Mouse (Mus musculus) heart, adult 9 months (tissue): ENCODE data around the gene Tns2.
"Not testable (repeated sequence)": the region's sequence is repeated elsewhere in the genome, so short reads cannot be mapped to it uniquely, and the experiment has no call there.

Experiments used
- DNase-seq, 2 experiments: peaks; one replicate each; pipeline ENCODE4 v3.0.0; 2022; ENCODE audit warnings: low spot score in 2 of 2

Tns2 gene

DNA sequence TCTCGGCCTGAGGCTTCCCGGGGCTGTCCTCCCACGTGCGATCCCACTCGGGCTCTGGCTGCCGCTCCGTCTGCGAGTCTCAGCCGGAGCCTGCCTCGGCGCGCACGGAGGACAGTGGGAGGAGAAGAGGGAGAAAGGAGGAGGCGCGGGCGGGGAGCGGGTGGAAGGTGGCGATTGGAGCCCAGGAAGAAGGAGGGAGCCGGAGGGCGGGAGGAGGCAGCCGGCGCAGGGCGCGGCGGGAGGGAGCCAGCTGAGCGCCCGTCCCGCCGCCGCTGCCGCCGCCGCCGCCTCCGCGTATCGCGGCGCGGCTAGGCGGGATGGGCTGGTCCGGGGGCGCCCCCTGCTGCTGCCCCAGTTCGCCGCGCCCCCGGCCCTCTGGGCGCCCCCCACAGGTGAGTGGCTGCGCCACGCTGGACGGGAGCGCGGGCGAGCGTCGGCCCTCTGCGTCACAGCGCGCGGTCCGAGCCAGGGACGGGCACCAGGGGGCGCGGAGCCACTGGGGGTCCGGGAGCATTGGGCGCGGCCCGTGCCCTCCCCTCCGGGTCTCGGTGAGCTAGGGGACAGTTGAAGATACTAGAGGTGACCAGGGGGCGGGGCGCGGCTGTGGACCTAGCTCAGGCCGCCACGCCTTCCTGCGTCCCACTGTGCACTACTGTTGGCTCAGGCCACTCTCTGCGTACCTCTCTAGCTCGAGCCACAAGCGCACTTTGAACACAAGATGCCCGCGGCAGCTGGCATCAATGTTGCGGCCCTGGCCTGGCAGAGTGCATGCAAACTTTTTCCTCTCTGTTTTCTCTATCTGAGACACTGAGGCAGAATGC lies at the start of gene Tns2:
Gene Tns2, plus strand, starts transcription at position 253 of the 821 bp plus-strand sequence.
- DNase-seq = peak; percentile 88 to 90

DNA sequence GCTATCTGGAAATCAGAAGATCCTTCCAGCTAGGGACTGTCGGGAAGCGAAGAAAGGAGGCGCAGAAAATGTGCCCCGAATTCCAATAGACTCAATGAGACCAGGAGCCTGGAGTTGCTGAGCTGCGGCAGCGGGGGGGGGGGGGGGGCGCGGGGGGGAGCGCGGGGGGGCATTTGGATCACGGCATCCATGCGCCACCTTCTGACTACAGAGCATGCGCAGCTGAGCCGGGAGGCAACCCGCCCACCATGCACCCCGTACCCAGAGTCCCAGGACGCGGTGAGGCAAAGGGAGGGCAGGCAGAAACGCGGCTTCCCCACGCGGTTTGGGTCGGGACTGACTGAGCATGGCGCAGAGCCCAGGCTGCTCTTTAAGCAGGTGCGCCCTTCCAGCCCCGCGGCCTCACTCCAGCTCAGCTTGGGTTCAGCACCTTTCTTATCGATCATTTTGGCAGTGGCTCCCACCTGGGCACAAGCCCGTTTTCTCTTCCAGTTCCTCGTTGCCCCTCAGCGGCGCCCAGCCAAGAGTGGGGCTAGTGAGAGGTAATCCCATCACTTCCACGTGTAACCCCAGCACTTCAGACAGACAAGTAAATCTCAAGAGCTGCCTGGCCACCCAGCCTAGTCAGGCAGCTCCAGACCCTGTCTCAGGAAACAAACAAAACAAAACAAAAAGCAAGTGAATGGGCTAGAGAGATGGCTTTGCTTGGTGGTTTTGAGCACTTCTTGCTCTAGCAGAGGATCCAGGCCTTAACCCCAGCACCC lies 48.1 kb upstream of the Tns2 start:
- peak in 1 of 2 experiments; percentile 26 for DNase-seq

DNA sequence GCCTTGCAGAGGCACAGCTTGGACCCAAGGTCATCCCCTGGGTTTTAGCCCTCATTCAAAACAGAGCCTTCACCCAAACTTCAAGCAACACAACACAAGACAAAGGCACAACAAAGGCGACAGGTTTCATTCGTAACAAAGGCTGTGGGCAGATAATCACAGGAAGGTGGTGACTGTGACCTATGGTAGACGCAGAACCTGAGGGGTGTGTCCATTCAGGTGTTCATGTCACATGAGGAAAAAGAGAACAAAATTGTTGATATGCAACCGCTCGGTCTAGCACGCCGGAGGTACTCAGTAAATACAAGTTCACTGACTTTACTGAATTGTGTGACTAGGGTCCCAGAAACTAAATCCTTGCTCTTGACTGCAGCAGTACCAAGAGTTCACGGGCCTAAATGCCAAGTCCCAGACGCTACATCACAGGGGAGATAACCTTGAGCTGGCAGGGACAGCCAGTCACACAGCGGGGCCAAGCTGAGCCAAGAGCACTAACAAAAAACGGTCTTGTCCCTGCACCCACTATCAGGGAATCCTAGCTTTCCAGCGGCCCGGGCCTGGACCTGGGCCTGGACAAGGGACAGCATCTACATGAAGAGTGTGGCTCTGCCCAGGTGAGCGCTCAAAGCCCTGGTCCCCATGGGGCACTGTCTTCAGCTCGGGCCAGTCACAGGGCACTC lies 43.6 kb upstream of the Tns2 start:
- DNase-seq = peak in 1 of 2 experiments; percentile 29

DNA sequence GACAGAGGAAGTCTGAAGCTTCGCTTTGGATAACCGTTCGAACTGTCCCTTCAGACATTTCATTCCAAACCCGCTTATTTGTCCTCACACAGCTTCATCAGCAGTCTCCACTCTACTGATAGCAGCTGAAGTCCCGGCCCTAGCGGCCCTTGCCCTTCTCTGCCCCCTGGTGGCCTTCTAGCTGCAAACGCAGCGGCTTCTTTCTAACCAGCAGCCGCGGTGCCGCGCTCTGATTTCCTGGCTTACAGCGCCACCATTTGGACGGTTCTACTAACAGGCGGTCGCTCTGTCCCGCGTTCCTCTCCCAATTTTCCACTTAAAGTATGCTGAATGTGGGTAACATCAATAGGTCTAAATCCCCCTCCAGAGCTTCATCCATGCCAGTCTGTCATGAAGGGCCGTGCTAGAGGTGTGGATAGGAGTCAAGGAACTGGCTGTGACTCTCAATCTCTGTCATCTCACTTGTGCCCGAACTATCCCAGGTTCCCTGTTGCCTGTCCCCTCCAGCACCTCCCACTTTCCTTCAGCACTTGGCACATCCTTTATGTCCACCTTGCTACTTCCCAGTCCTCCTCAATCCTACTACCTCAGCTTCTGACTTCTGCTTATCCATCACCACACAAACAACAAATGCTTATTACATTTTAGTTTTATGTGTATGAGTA lies 34.4 kb upstream of the Tns2 start:
- peak; percentile 82 to 92 for DNase-seq

DNA sequence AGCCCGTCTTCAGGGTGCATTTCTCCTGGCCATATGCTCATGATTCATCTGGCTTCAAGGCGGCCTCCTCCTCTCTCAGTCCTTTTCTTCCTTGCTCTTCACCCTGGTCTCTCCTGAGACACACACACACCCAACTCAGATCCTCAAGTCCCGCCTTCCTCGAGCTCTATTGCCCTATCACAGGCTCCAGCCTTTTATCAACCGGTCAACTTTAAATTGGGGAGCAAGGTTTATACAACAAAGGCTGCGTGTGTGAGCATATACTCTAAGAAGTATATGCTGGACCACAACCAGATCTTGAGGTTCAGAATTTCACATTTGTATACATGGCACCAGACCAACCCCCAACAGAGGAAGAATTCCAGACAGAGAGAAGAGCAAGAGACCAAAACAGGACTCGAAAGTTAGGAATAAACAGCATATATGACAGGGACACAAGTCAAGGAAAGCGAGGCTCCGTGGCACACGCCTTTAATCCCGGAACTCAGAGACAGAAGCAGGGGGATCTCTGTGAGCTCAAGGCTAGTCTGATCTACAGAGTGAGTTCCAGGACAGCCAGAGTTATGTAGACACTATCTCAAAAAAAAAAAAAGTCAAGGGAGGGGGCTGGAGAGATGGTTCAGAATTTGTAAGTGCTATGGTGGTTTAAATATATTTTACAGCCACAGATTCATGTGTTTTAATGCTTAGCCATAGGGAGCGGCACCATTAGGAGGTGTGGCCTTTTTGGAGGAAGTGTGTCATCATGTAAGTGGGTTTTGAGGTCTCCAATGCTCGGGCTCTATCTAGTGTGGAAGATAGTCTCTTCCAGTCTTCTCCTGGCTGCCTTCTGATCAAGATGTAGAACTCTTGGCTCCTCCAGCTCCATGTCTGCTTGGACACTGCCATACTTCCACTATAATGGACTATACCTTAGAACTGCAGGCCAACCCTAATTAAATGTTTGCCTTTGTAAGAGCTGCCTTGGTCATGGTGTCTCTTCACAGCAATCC lies 29.4 kb upstream of the Tns2 start:
- DNase-seq = no peak

DNA sequence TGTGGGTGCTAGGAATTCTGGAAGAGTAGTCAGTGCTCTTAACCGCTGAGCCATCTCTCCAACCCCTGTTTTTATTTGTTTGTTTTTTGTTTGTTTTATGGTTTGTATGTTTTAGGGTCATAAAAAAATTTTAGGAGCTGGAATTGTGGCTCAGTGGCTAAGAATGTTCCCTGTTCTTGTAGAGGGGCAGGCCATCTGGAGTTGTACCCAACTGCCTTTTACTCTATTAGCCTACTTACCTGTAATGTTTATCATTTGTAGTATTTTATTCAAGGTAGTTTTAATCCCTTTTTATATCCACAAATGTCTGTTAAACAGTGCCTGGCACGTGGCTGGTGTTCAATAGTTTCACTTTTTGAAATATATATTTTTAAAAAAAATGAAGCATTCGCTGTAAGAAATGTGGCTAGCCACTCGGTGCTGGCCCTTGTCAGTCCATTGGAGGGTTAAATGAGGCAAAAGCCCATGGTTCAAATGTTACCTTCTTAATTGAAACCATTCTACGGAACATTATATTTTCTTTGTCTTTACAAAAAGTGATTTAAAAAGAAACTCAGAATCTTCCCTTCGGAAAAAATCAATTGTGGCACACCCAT lies 27.2 kb upstream of the Tns2 start:
- no peak for DNase-seq

DNA sequence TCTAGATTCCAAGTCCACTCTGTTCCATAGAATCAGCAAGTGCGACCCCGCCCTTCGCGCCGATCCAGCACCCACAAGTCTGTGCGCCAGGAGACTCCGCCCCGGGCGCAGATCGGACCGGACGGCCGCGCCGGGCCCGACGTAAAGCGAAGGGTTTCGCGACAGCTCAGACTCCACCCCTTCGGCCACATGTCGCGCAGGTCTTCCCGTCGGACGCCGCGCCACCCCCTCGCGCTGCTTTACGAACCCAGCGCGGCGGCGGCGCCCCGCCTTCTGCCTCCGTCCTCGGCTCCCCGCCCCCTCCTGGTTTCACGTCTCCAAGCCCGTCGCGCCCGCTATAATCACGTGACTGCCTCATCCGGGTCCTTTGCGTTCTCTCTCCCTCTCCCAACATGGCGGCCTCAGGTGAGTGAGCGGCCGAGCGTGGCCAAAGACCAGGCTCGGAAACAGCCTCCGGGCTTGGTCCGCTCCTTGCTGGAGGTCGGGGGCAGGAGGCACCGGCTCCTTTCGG lies 26.6 kb upstream of the Tns2 start, which contains the start of gene Eif4b:
Gene Eif4b, plus strand, starts transcription at position 215 of the 511 bp plus-strand sequence.
- DNase-seq = peak; percentile 98 to 99

DNA sequence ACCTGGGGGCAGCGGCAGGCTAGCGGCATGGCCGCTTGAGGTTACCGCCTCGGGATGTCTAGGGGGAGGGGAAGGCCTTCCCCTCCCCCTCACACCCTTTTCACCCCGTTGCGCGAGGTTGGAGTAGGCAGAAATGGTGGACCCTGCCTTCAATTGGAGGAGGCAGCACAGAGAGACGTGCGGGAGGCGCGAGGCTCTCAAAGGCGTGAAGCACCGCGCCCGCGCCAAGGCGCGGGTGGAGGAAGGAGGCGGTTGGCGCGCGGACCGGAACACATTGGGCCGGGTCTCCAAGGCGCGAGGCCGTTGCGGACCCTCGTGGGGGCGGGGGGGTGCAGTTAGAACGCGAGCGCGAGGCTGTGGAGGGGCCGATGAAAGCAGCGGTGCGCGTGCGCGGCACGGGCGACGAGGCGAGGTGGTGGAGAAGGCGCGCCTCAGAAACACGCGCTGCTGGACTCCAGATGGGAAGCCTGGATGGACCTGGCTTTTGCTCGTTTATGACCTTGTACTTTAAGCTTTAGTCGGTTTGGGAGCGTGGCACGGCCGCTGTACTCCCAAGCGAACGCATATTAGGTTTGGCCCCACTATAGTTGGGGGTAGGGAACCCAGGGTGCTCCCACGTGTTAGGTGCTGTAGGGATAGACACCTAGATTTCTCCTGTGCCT lies 26.0 kb upstream of the Tns2 start:
- DNase-seq = peak; percentile 53 to 59

DNA sequence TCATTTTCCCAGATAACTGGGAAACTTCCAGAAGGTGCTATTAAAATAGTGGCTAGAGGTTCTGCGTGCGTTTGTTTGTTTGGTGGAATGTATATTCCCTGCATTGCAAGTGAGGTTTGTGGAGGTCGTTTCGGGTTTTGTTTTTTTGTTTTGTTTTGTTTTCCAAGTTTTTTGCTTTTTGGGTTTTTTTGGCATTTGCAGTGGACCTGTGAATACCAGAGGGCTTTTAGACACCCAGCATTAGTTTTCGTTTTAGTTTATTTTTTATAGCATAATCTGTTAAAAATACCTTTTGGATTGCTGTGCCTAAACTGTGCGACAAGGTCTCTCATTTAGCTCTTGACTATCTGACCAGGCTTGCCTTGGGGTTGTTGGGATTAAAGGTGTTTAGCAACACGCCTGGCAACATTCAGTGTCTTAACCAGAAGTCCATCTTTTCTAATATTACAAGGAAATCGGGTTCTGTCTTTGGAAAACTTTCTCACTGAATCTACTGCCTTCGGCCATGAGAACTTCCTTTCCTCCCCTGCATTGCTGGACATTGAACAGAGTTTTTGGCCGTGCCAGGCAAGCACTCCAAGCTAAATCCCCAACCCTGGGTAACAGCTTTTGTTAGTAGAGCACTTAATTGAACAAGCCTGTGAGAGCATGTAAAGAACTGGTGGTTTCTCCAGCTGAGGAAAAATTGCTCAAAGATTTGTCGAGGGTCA lies 25.2 kb upstream of the Tns2 start:
- DNase-seq = no peak

DNA sequence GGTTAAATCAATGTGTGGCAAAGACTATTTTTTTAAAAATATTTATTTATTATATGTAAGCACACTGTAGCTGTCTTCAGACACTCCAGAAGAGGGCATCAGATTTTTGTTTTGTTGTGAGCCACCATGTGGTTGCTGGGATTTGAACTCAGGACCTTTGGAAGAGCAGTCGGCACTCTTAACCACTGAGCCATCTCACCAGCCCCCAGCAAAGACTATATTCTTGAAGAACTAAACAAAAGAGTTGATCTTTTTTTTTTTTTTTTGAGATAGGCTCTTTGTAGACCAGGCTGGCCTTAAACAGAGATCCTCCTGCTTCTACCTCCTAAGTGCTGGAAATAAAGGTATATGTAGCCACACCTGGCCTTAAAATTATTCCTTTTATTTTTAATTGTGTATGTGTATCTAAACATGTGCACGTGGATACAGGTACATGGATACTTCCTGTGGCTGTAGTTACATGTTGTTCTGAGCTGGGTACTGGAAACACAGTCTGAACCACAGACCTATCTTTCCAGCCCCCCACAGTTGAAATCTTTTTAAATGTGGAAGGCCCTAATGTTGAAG lies 23.0 kb upstream of the Tns2 start:
- no peak for DNase-seq

DNA sequence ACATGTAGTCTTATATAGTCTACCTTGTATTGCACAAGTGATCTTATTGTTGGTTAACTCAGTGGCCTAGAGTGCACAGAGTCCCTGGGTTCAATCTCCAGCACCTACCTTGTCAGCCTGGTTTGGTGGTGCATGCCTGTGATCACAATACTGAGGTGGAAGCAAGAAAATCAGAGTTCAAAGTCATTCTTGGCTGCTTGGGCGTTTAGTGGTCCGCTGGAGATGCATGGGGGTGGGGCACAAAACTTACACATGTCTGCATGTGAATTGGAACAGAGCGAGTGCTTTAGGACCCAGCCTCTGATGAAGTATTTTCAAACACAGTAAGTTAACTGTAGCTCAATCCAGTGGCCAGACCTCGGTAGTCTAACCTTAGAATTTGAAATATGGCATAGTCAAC lies 21.0 kb upstream of the Tns2 start:
- no peak for DNase-seq

DNA sequence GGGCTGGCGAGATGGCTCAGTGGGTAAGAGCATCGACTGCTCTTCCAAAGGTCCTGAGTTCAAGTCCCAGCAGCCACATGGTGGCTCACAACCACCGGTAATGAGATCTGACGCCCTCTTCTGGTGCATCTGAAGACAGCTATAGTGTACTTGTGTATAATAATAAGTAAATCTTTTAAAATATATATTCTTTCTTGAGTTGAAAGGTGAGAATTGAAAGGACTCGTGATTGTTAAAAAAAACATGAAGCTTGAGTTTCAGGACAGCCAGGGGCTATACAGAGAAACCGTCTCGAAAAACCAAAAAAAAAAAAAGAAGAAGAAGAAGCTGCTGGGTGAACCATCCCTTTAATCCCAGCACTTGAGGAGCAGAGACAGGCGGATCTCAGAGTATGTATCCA lies 20.3 kb upstream of the Tns2 start:
- DNase-seq = not testable (repeated sequence)

DNA sequence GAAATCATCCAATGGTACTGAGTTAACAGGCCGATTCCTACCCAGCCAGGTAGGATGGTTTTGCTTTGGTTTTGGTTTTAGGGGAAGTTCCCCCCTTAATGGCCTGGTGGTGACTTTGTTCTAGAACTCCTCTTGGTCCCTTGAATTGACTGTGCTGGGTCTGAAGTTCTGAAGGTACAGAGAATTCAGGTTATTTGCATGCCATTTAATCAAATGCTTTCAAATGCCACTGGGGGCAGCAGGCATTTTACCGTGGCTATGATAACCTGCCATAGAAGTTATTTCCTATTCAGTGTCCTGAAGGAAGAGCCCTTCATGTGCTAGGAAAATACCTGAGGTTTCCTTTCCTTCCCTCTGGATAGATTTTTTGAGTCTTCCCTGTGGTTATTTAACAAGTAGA lies 19.8 kb upstream of the Tns2 start:
- no peak for DNase-seq

DNA sequence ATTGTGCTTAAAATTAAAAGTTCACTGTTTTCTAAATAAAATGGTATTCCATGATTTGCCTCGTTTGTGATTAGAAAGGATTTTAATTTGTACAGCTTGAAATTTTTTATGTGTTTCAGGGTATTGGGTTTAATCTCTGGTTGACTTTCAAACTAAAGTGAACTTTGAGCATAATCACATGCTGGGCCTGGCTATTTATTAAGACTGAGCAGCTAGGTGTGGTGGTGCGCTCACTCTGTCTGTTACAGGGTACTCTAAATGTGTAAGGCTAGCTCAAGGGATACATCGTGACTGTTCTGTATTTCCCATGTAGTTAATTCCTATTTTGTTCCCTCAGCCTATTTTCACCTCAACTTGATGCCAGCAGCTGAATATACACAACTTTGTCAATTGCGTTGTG lies 18.1 kb upstream of the Tns2 start:
- DNase-seq = no peak

DNA sequence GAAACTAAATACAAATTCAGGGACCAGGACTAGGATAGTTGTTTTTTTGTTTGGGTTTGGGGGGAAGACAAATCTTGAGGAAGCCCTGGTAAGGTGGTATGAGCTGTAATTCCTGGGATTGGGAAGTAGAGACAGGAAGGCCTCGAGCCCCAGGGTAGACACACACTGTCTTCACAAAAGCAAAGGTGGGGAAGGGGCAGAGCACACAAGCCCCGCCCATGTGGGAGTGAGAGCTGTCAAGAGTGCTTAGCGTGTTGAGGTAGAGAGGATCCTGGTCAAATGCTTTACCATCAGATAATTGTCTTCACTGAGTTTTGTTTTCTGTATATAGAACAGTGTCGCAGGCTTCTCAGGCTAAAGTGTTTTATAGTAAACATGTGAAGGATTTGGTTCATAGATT lies 17.2 kb upstream of the Tns2 start:
- DNase-seq = no peak

DNA sequence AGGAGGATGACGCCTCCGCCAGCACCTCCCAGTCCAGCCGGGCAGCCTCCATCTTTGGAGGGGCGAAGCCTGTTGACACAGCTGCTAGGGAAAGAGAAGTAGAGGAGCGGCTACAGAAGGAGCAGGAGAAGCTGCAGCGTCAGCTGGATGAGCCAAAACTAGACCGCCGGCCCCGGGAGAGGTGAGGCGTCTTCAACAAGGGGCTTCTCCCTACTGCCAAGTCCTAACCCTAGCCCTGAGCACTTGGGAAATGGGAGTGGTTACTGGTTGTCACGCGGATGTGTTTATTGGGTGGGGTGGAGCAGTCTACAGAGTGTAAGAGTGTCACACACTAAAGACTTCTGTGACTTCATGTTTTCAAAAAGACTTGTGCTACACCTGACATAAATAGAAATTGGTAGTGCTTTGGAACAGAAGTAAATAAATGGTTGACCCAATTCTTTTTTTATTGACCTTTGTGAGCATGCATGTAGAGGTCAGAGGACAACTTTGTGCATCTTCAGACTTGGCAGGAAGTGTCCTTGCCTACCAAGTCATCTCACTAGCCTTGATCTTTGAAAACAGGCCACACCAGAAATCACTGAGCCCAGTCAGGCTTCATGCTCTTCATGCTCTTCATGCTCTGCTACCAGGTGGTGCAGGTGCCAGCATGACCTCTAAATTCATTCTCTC lies 10.2 kb upstream of the Tns2 start:
- DNase-seq = no peak

DNA sequence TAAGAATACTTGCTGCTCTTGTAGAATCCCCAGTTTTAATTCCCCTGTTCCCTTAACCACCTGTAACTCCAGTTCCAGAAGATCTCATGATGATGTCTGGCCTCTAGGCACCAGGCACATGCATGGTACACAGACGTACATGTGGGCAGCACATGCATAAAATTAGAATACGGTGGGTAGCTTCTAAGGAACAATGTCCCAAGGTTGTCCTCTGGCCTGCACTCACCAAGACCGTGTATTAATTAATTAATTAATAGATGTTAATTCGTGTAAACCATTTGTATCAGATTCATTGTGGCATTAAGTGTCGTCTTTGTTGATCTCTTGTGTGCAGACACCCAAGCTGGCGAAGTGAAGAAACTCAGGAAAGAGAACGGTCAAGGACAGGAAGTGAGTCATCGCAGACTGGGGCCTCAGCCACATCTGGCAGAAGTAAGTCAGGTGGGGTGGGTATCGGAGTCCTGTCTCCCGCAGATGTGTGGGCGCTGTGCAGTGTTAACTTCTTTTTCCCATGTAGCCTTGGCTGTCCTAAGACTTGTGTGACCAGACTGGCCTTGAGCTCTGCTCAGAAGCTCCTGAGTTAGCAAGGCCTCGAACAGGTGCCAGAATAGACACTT lies 9.0 kb upstream of the Tns2 start:
- peak in 1 of 2 experiments; percentile 19 for DNase-seq
